Mouse (Mus musculus): ENCODE measurements at regions not wholly inside any gene's neighbourhood (a gene's known extent, or its start where the extent isn't known, plus 50 kb on each side); places are given as distances from the start of the nearest gene placed in this dataset.

DNA sequence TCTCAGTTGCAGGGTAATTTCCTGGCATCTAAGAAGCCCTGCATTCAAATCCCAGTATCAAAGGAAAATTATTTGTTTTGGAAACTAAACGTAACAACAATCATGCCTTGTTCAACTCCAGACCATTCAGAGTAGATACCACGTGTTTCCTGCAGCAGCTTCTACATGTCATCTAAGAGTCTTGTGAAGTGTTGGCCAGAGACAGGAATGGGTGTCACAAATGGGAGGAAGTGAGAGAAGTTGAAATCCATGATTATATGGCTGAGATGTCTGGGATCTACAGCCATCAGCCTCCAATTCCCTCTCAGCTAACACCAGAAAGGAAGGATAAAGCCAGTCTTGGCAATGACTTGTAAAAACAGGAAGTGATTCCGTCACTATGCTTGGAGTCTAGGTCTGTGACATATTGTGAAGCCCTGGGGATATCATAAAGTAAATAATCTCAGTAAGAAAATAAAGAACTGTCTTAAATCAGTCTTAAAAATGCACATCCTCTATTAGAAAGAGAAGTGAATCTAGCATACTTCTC is 495.4 kb downstream of the 9430069I07Rik start:
- H3K4me2 ChIP-seq (ENCODE audit: low read length) = no peak overlapping the region
- H3K9ac ChIP-seq (ENCODE audit: low read depth, low read length) = no peak overlapping the region
- H3K9me3 ChIP-seq (replicated peaks; ENCODE audit: control insufficient read depth, low read length, poor library complexity, severe bottlenecking) = no peaks in the 10 kb centered on the region
- H3K27ac ChIP-seq (ENCODE audit: low read length) = no peak overlapping the region
- WGBS = 83% methylated on average over 3 of the region's 3 CpGs
- no peak overlapping the region for H3K4me3 ChIP-seq (ENCODE audit: low read depth, low read length)
- ATAC-seq = no peak
- H3K4me1 ChIP-seq (ENCODE audit: control insufficient read depth, insufficient read depth, low read length) = no peaks in the 10 kb centered on the region
- H3K36me3 ChIP-seq (ENCODE audit: control insufficient read depth, insufficient read depth, low read length) = no peaks in the 10 kb centered on the region
- H3K27me3 ChIP-seq (ENCODE audit: control insufficient read depth, insufficient read depth, low read depth, low read length) = no peaks in the 10 kb centered on the region

DNA sequence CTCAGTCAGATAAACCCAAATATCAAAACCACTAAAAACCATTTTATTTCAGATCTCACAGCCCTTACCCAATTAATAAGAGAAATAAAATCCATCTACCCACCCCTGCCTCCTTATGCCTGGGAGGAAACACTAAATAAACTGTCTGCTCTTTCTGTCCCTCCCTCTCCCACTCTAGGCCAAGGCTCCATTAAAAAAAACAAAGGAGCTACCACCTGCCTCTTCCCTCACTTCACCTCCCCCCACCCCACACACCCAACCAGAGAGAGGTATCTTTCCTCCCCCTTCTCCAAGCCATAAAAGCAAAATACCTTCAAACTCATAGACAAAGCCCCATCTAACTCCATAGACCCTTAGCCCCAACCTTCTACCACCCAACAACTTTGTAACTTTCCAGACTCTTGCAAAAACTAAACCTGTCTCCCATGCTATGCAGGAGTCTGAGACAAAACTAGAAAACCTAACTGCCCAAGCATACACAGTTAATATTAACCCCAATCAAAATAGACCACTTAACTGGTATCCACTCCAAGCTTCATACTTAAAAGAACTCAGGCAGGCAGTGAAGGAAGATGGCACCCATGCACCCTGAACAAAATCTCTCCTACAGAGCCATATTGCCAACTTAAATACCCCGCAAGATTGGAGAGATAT is 532.1 kb downstream of the 9430069I07Rik start:
- WGBS = 92% methylated on average over 1 of the region's 1 CpGs
- Histone ChIP-seq H3K4me3 (ENCODE audit: low read depth, low read length) (no peak overlapping the region), H3K36me3 (ENCODE audit: control insufficient read depth, insufficient read depth, low read length) (no peaks in the 10 kb centered on the region), H3K9me3 (replicated peaks; ENCODE audit: control insufficient read depth, low read length, poor library complexity, severe bottlenecking) (no peaks in the 10 kb centered on the region), H3K4me1 (ENCODE audit: control insufficient read depth, insufficient read depth, low read length) (no peaks in the 10 kb centered on the region), H3K4me2 (ENCODE audit: low read length) (no peak overlapping the region), H3K9ac (ENCODE audit: low read depth, low read length) (no peak overlapping the region), H3K27ac (ENCODE audit: low read length) (no peak overlapping the region), H3K27me3 (ENCODE audit: control insufficient read depth, insufficient read depth, low read depth, low read length) (no peaks in the 10 kb centered on the region)
- ATAC-seq = no peak

DNA sequence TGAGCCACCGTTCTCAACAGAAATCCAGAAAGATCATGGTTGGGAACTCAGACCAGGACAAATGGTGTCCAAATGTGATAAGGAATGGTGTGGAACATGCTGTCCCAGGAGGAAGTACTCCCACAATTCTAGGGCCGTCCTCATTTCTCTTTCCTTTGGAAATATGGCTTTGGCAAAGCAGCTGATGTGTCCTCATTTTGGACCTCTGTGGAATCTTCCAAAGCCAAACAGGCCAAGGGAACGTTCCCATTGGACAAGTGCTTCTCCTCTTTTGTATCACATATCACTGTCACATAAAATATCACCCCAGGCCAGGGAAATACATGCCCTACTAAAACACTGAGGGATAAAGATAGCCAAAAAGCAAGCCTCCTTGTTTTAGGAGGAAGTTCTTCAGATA is 532.8 kb downstream of the 9430069I07Rik start:
- Histone ChIP-seq H3K27me3 (ENCODE audit: control insufficient read depth, insufficient read depth, low read depth, low read length) (no peaks in the 10 kb centered on the region), H3K9me3 (replicated peaks; ENCODE audit: control insufficient read depth, low read length, poor library complexity, severe bottlenecking) (no peaks in the 10 kb centered on the region), H3K4me1 (ENCODE audit: control insufficient read depth, insufficient read depth, low read length) (no peaks in the 10 kb centered on the region), H3K4me3 (ENCODE audit: low read depth, low read length) (no peak overlapping the region), H3K4me2 (ENCODE audit: low read length) (no peak overlapping the region), H3K27ac (ENCODE audit: low read length) (no peak overlapping the region), H3K36me3 (ENCODE audit: control insufficient read depth, insufficient read depth, low read length) (no peaks in the 10 kb centered on the region), H3K9ac (ENCODE audit: low read depth, low read length) (no peak overlapping the region)
- ATAC-seq = no peak
- WGBS = 91% methylated on average over 3 of the region's 3 CpGs

DNA sequence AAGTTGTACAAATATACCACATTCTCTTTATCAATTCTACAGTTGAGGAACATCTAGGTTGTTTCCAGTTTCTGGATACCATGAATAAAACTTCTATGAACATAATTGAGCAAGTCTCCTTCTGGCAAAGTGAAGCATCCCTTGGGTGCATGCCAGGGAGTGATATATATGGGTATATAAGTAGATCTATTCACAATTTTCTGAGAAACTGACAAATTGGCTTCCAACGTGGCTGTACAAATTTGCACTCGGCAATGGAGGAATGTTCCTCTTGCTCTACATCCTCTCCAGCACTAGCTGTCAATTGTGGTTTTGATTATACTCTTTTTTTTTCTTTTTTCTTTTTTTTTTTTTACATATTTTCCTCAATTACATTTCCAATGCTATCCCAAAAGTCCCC is 576.7 kb downstream of the 9430069I07Rik start:
- no peak overlapping the region for H3K27ac ChIP-seq (ENCODE audit: low read length)
- no peaks in the 10 kb centered on the region for H3K9me3 ChIP-seq (replicated peaks; ENCODE audit: control insufficient read depth, low read length, poor library complexity, severe bottlenecking)
- no peaks in the 10 kb centered on the region for H3K27me3 ChIP-seq (ENCODE audit: control insufficient read depth, insufficient read depth, low read depth, low read length)
- no peaks in the 10 kb centered on the region for H3K4me1 ChIP-seq (ENCODE audit: control insufficient read depth, insufficient read depth, low read length)
- no peak overlapping the region for H3K4me2 ChIP-seq (ENCODE audit: low read length)
- H3K36me3 ChIP-seq (ENCODE audit: control insufficient read depth, insufficient read depth, low read length) = no peaks in the 10 kb centered on the region
- H3K4me3 ChIP-seq (ENCODE audit: low read depth, low read length) = no peak overlapping the region
- no peak overlapping the region for H3K9ac ChIP-seq (ENCODE audit: low read depth, low read length)
- WGBS = 94% methylated on average over 2 of the region's 2 CpGs
- ATAC-seq = no peak

DNA sequence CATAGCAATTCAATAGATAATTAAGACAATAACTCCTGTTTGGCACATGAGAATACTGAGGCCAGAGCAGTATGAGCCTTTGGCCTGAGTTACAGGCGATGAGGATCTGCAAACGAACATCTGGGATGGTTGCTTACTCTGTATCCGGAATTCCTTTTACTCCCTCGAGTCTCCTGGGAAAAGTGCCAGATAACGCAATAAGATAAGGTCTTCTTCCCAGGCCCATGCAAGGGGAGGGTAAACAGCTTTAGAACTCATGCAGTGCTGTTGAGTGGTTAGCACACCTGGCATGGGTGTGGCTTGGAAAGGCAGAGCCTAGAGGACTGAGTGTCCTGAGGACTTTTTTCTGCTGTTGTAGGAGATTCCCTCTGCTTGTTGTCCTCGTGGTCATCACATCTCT is 598.2 kb downstream of the 9430069I07Rik start:
- 81% methylated on average over 6 of the region's 6 CpGs for WGBS
- no peaks in the 10 kb centered on the region for H3K27me3 ChIP-seq (ENCODE audit: control insufficient read depth, insufficient read depth, low read depth, low read length)
- H3K9ac ChIP-seq (ENCODE audit: low read depth, low read length) = no peak overlapping the region
- H3K36me3 ChIP-seq (ENCODE audit: control insufficient read depth, insufficient read depth, low read length) = no peaks in the 10 kb centered on the region
- no peak overlapping the region for H3K4me2 ChIP-seq (ENCODE audit: low read length)
- no peak overlapping the region for H3K4me3 ChIP-seq (ENCODE audit: low read depth, low read length)
- H3K27ac ChIP-seq (ENCODE audit: low read length) = no peak overlapping the region
- H3K9me3 ChIP-seq (replicated peaks; ENCODE audit: control insufficient read depth, low read length, poor library complexity, severe bottlenecking) = no peaks in the 10 kb centered on the region
- no peaks in the 10 kb centered on the region for H3K4me1 ChIP-seq (ENCODE audit: control insufficient read depth, insufficient read depth, low read length)
- ATAC-seq = no peak

DNA sequence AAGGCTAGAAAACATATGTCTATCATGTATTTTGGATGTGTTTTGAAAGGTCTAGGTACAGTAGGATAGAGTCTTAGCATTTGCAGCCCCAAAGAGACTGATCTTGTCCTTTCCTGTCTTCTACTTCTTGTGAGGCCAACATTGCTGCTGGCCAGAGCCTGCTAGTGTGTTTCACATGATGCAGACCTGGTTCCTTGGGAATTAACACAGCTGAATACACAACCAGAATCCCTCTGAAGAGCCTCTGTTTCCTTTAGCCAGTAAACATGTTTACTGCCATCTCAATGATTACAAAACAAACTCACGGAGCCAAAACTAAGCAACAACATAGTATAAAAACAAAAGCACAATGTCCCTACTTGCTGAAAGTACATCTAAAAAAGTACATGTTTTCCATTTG is 598.9 kb downstream of the 9430069I07Rik start:
- no peaks in the 10 kb centered on the region for H3K27me3 ChIP-seq (ENCODE audit: control insufficient read depth, insufficient read depth, low read depth, low read length)
- ATAC-seq = no peak
- H3K27ac ChIP-seq (ENCODE audit: low read length) = no peak overlapping the region
- H3K9me3 ChIP-seq (replicated peaks; ENCODE audit: control insufficient read depth, low read length, poor library complexity, severe bottlenecking) = no peaks in the 10 kb centered on the region
- no peaks in the 10 kb centered on the region for H3K4me1 ChIP-seq (ENCODE audit: control insufficient read depth, insufficient read depth, low read length)
- no peaks in the 10 kb centered on the region for H3K36me3 ChIP-seq (ENCODE audit: control insufficient read depth, insufficient read depth, low read length)
- 91% methylated on average over 1 of the region's 1 CpGs for WGBS
- no peak overlapping the region for H3K4me3 ChIP-seq (ENCODE audit: low read depth, low read length)
- H3K9ac ChIP-seq (ENCODE audit: low read depth, low read length) = no peak overlapping the region
- H3K4me2 ChIP-seq (ENCODE audit: low read length) = no peak overlapping the region
